ENCODE assay signal across 8 mouse cellular contexts in genomic region chr14:25694569-25694897, GRCm38 (mm10). TPM values are rescaled to one million over a fixed set of nuclear protein-coding genes. Genes with fewer than 3 reads are reported as not detected.
A peak's percentile ranks its signal among the peaks of the same experiment; 100 is the strongest.
DNase-seq lines count a peak whose midpoint lies in the region; ATAC-seq and TF ChIP-seq lines count a peak whose summit lies in the region.

No protein-coding gene starts in this region.

- ATAC-seq in limb, embryonic 13.5 days (ENCODE audit: low FRiP score, low read depth): peak; percentile 25; the same call in 1 of the 2 replicates

- DNase-seq in cerebellum, adult 18-20 months: peak; percentile 34 to 39
- no peak for DNase-seq in cerebellum, adult 9-11 months
- DNase-seq in hindbrain, embryonic 10.5 days (ENCODE audit: low spot score): no peak
- no peak for DNase-seq in left cerebral cortex, postnatal 36 days (ENCODE audit: low spot score in 2 of 2)
- no peak for DNase-seq in urinary bladder, postnatal 14 days (ENCODE audit: low spot score)

- H3K27me3 ChIP-seq in hindbrain, embryonic 10.5 days (ENCODE audit: insufficient read depth, poor library complexity, severe bottlenecking): 0 out of 2 replicates have a peak, but pooled peaks cover 8% of the 10 kb centered on the region
- H3K27me3 ChIP-seq in limb, embryonic 13.5 days: no peaks in the 10 kb centered on the region
- H3K27me3 ChIP-seq in myocyte (ENCODE audit: control insufficient read depth, insufficient read depth, insufficient read length): no peaks in the 10 kb centered on the region

- H3K27ac ChIP-seq in brown adipose tissue, adult 24 weeks (replicated peaks; ENCODE audit: low read depth, low read length): peak overlapping the region; percentile 20; the same call in 1 of the 2 replicates
- peak overlapping the region; percentile 92 for H3K27ac ChIP-seq in hindbrain, embryonic 10.5 days
- H3K27ac ChIP-seq in limb, embryonic 13.5 days: no peak overlapping the region

- 2% methylated on average over 10 of the region's 10 CpGs for WGBS in hindbrain, embryonic 10.5 days
- WGBS in limb, embryonic 13.5 days: 0% methylated on average over 10 of the region's 10 CpGs

- peak overlapping the region; percentile 96 for H3K4me2 ChIP-seq in limb, embryonic 13.5 days (replicated peaks)
- peak overlapping the region; percentile 77 for H3K4me2 ChIP-seq in myocyte (ENCODE audit: low read depth)

- peaks cover 42% of the 10 kb centered on the region for H3K36me3 ChIP-seq in hindbrain, embryonic 10.5 days
- peaks cover 39% of the 10 kb centered on the region for H3K36me3 ChIP-seq in limb, embryonic 13.5 days
- H3K36me3 ChIP-seq in myocyte (ENCODE audit: control insufficient read depth, insufficient read depth): no peaks in the 10 kb centered on the region

- peak overlapping the region; percentile 86 for H3K9ac ChIP-seq in limb, embryonic 13.5 days

- peaks cover 14% of the 10 kb centered on the region for H3K79me2 ChIP-seq in myocyte (ENCODE audit: control insufficient read depth, insufficient read depth)

- TF ChIP-seq POLR2A in myocyte (IDR thresholded peaks at IDR 0.05; ENCODE audit: insufficient read length, low read depth): no peak

- H3ac ChIP-seq in myocyte (ENCODE audit: control insufficient read depth, insufficient read length): peak overlapping the region; percentile 34

- intact Hi-C loops in left cerebral cortex, postnatal 36 days (cut with DNase I): no loop called here

- H3K4me3 ChIP-seq in brown adipose tissue, adult 24 weeks (ENCODE audit: insufficient read depth, low read depth, low read length): peak overlapping the region; percentile 83
- H3K4me3 ChIP-seq in hindbrain, embryonic 10.5 days: peak overlapping the region; percentile 80
- H3K4me3 ChIP-seq in limb, embryonic 13.5 days: peak overlapping the region; percentile 87
- peak overlapping the region; percentile 69 for H3K4me3 ChIP-seq in myocyte

- H3K4me1 ChIP-seq in brown adipose tissue, adult 24 weeks (ENCODE audit: control insufficient read depth, insufficient read depth, insufficient read length, low read length): peaks cover 6% of the 10 kb centered on the region; the same call in 1 of the 2 replicates
- H3K4me1 ChIP-seq in hindbrain, embryonic 10.5 days (replicated peaks): peaks cover 35% of the 10 kb centered on the region
- peaks cover 31% of the 10 kb centered on the region for H3K4me1 ChIP-seq in limb, embryonic 13.5 days

- H3K9me3 ChIP-seq in hindbrain, embryonic 10.5 days: no peaks in the 10 kb centered on the region
- no peaks in the 10 kb centered on the region for H3K9me3 ChIP-seq in limb, embryonic 13.5 days

TF ChIP-seq in myocyte, 11 proteins besides CTCF, POLR2A, EP300 and RAD21:
- no peak for TF ChIP-seq USF1 (IDR thresholded peaks at IDR 0.05; ENCODE audit: low read depth)
- TF ChIP-seq REST (IDR thresholded peaks at IDR 0.05; ENCODE audit: insufficient read depth, insufficient read length): no peak
- TF ChIP-seq CEBPB (IDR thresholded peaks at IDR 0.05; ENCODE audit: insufficient read depth, poor library complexity, severe bottlenecking): no peak
- TF ChIP-seq TCF12 (IDR thresholded peaks at IDR 0.05; ENCODE audit: insufficient read depth, poor library complexity, severe bottlenecking): no peak
- no peak for TF ChIP-seq MYOG (IDR thresholded peaks at IDR 0.05; ENCODE audit: control insufficient read depth in 1 of 3, insufficient read depth in 1 of 3, insufficient read length in 2 of 3, low read depth in 2 of 3)
- no peak for TF ChIP-seq MAX (IDR thresholded peaks at IDR 0.05; ENCODE audit: low read depth)
- no peak for TF ChIP-seq E2F4 (IDR thresholded peaks at IDR 0.05; ENCODE audit: insufficient read depth)
- TF ChIP-seq TCF3 (IDR thresholded peaks at IDR 0.05; ENCODE audit: insufficient read length, low read depth): no peak
- no peak for TF ChIP-seq SRF (IDR thresholded peaks at IDR 0.05; ENCODE audit: control insufficient read depth, insufficient read length, low read depth)
- TF ChIP-seq POLR2AphosphoS2 (IDR thresholded peaks at IDR 0.05; ENCODE audit: insufficient read length, low read depth): no peak
- TF ChIP-seq MYOD1 (IDR thresholded peaks at IDR 0.05; ENCODE audit: control insufficient read depth in 1 of 3, insufficient read length in 2 of 3, low read depth in 2 of 3): no peak

RNA-seq across cellular contexts. Expression of gene Ppif, which starts 0.6 kb away (rescaled TPM):
- 67.7 and 79.0 TPM in 2 replicates for polyA plus RNA-seq in brown adipose tissue, adult 24 weeks (2012; ENCODE audit: insufficient read depth, insufficient read length, missing spikeins)
- 47.3 and 55.7 TPM in 2 replicates for polyA plus RNA-seq in hindbrain, embryonic 10.5 days (2016; fragmentation: Nextera tagmentation; extraction: Ambion mirVana)
- polyA plus RNA-seq in limb, embryonic 13.5 days (2015; fragmentation: Nextera tagmentation; extraction: Ambion mirVana): 31.8 and 34.4 TPM in 2 replicates
- 14.1 TPM for polyA plus RNA-seq in myocyte (2012; fragmentation: generic; extraction: Trizol)
- total RNA-seq in left cerebral cortex, postnatal 36 days (2021): 10 to 100 TPM; 21.2 to 25.0 TPM

Comparison
In these comparisons a context has a peak if more than half of its experiments do, and no peak if none do; other contexts are left out.
1. DNase-seq: peak in cerebellum, adult 18-20 months (2 of 2); none in cerebellum, adult 9-11 months (single experiment), hindbrain, embryonic 10.5 days (single experiment), left cerebral cortex, postnatal 36 days (0 of 2) and urinary bladder, postnatal 14 days (single experiment).
2. Peak in every context shown above with its lines, with median percentiles within 50 percentile points of each other: H3K4me3 ChIP-seq.